Mouse (Mus musculus): ENCODE data around the gene Mink1.
A peak's percentile ranks its signal among the peaks of the same experiment; 100 is the strongest.

- TF ChIP-seq CTCF (IDR thresholded peaks at IDR 0.05; ENCODE audit: low read depth) (peak; percentile 77), EP300 (optimal IDR thresholded peaks at IDR 0.05) (no peak)
These were observed 22.6 kb upstream of the Mink1 start, which contains the start of gene Pld2 for GRCm38 (mm10) chr11:70539877-70540587.
